In the genomic region with DNA sequence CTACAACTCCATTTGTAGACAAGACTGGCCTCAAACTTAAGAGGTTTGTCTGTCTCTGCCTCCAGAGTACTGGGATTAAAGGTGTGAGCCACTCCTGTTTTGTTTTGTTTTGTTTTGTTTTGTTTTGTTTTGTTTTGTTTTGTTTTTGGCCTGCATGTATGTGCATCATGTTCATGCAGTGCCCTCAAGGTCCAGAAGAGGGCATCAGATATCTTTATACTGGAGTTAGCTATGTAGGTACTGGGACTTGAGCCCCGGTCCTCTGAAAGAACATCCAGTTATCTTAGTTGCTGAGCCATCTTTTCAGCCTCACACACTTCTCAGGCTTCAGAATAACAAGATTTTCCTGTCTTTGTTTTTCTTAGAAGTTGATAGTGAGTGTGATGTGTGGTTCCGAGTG, we compare ENCODE assay signal across 12 mouse cellular contexts. TPM values are rescaled to one million over a fixed set of nuclear protein-coding genes. Genes with fewer than 3 reads are reported as not detected.
A peak's percentile ranks its signal among the peaks of the same experiment; 100 is the strongest.
DNase-seq lines count a peak whose midpoint lies in the region; ATAC-seq and TF ChIP-seq lines count a peak whose summit lies in the region.
"Had no signal": no experiment of that assay in that cellular context is flagged by ENCODE, and none has a peak within 500 bp of the region (broad histone marks: within the 10 kb centered on the region; RNA-seq: fewer than 3 reads in every experiment).

No protein-coding gene starts in this region.

- peaks cover 42% of the 10 kb centered on the region for H3K36me3 ChIP-seq in liver, adult 2 months (ENCODE audit: control insufficient read depth, insufficient read depth, low read length)
- peaks cover 85% of the 10 kb centered on the region for H3K36me3 ChIP-seq in liver, embryonic 12.5 days
- H3K36me3 ChIP-seq in E14TG2a.4 (ENCODE audit: insufficient read depth, low read length): peaks cover 83% of the 10 kb centered on the region
- H3K36me3 ChIP-seq in limb, embryonic 10.5 days: peaks cover 88% of the 10 kb centered on the region

- TF ChIP-seq CTCF in liver, adult 2 months (IDR thresholded peaks at IDR 0.05; ENCODE audit: low read depth, low read length): no peak
- peak; percentile 43 for TF ChIP-seq CTCF in E14TG2a.4 (conservative IDR thresholded peaks at IDR 0.05; ENCODE audit: low read length)

- no peak overlapping the region for H3K9ac ChIP-seq in liver, adult 2 months (ENCODE audit: low read depth, low read length)
- no peak overlapping the region for H3K9ac ChIP-seq in liver, embryonic 12.5 days
- H3K9ac ChIP-seq: embryonic facial prominence, embryonic 13.5 days had no signal

- TF ChIP-seq POLR2A in liver, adult 2 months (IDR thresholded peaks at IDR 0.05; ENCODE audit: extremely low read depth, insufficient read depth, low read length): no peak

- 90% methylated on average over 2 of the region's 2 CpGs for whole genome bisulfite sequencing in liver, adult 2 months
- WGBS in liver, embryonic 12.5 days (ENCODE audit: insufficient replicate concordance): 72% methylated on average over 2 of the region's 2 CpGs
- WGBS in limb, embryonic 10.5 days: 96% methylated on average over 2 of the region's 2 CpGs

- no peak overlapping the region for H3K4me2 ChIP-seq in liver, embryonic 12.5 days
- H3K4me2 ChIP-seq: embryonic facial prominence, embryonic 13.5 days; heart, embryonic 11.5 days; midbrain, embryonic 11.5 days had no signal

- H3K27me3 ChIP-seq in liver, adult 2 months (ENCODE audit: control insufficient read depth, insufficient read depth, low read length): no peaks in the 10 kb centered on the region
- H3K27me3 ChIP-seq in liver, embryonic 12.5 days (replicated peaks): no peaks in the 10 kb centered on the region
- no peaks in the 10 kb centered on the region for H3K27me3 ChIP-seq in E14TG2a.4 (ENCODE audit: insufficient read depth, low read length)
- H3K27me3 ChIP-seq in limb, embryonic 10.5 days (ENCODE audit: low read depth, poor library complexity, severe bottlenecking): no peaks in the 10 kb centered on the region
- H3K27me3 ChIP-seq: embryonic facial prominence, embryonic 13.5 days had no signal

- peak; percentile 12 to 27 for DNase-seq in cerebellum, postnatal 10 days
- no peak for DNase-seq in cerebellum, postnatal 4 days (ENCODE audit: low spot score in 2 of 2)
- DNase-seq in liver, adult 2 months (ENCODE audit: extremely low read depth, low read depth, low spot score): peak; percentile 18
- peak; percentile 29 for DNase-seq in limb, embryonic 10.5 days (ENCODE audit: low spot score)
- no peak for DNase-seq in cerebellum, adult 11-12 months
- no peak for DNase-seq in Muller cell, postnatal 12 days (ENCODE audit: inconsistent ontology term)

- no peak overlapping the region for H3K4me3 ChIP-seq in liver, adult 2 months (ENCODE audit: insufficient read depth, low read depth, low read length)
- no peak overlapping the region for H3K4me3 ChIP-seq in liver, embryonic 12.5 days
- no peak overlapping the region for H3K4me3 ChIP-seq in E14TG2a.4 (replicated peaks; ENCODE audit: low read length)
- no peak overlapping the region for H3K4me3 ChIP-seq in limb, embryonic 10.5 days
- H3K4me3 ChIP-seq: embryonic facial prominence, embryonic 13.5 days had no signal

- H3K4me1 ChIP-seq in liver, adult 2 months (ENCODE audit: control insufficient read depth, insufficient read depth, low read length): peaks cover 3% of the 10 kb centered on the region; the same call in 1 of the 2 replicates
- no peaks in the 10 kb centered on the region for H3K4me1 ChIP-seq in liver, embryonic 12.5 days
- no peaks in the 10 kb centered on the region for H3K4me1 ChIP-seq in E14TG2a.4 (replicated peaks; ENCODE audit: low read depth, low read length)
- no peaks in the 10 kb centered on the region for H3K4me1 ChIP-seq in limb, embryonic 10.5 days
- H3K4me1 ChIP-seq: embryonic facial prominence, embryonic 13.5 days had no signal

- H3K9me3 ChIP-seq in liver, embryonic 12.5 days (replicated peaks): no peaks in the 10 kb centered on the region
- no peaks in the 10 kb centered on the region for H3K9me3 ChIP-seq in E14TG2a.4 (ENCODE audit: low read length)
- no peaks in the 10 kb centered on the region for H3K9me3 ChIP-seq in limb, embryonic 10.5 days (replicated peaks)
- H3K9me3 ChIP-seq: embryonic facial prominence, embryonic 13.5 days had no signal

- no peak overlapping the region for H3K27ac ChIP-seq in liver, adult 2 months (replicated peaks; ENCODE audit: insufficient read depth, low read depth, low read length)
- H3K27ac ChIP-seq in liver, embryonic 12.5 days: no peak overlapping the region
- H3K27ac ChIP-seq in limb, embryonic 10.5 days: no peak overlapping the region
- H3K27ac ChIP-seq: embryonic facial prominence, embryonic 13.5 days had no signal

- H3K79me2 ChIP-seq in liver, adult 2 months (ENCODE audit: control insufficient read depth, insufficient read depth, low read length): no peaks in the 10 kb centered on the region

- ATAC-seq in liver, embryonic 12.5 days: no peak
- ATAC-seq: inflammation-experienced regulatory T-cells, adult 6 months had no signal

RNA-seq across cellular contexts. Expression of a gene that starts 18.7 kb away (rescaled TPM):
- total RNA-seq in liver, adult 2 months (2014; rRNA removed): 26.7 and 29.5 TPM in 2 replicates
- polyA plus RNA-seq in liver, adult 2 months (2012; rRNA removed): 7.1 and 8.2 TPM in 2 replicates
- 24.4 and 26.4 TPM in 2 replicates for polyA plus RNA-seq in liver, embryonic 12.5 days (2016; fragmentation: Nextera tagmentation; extraction: Ambion mirVana)
- polyA plus RNA-seq in limb, embryonic 10.5 days (2016; fragmentation: Nextera tagmentation; extraction: Ambion mirVana): 29.8 and 35.1 TPM in 2 replicates

RNA-seq across cellular contexts. Expression of a gene that starts 19.4 kb away (rescaled TPM):
- 8.7 and 10.8 TPM in 2 replicates for total RNA-seq in liver, adult 2 months (2014; rRNA removed)
- polyA plus RNA-seq in liver, adult 2 months (2012; rRNA removed): 3.5 and 3.6 TPM in 2 replicates
- 26.7 and 26.9 TPM in 2 replicates for polyA plus RNA-seq in liver, embryonic 12.5 days (2016; fragmentation: Nextera tagmentation; extraction: Ambion mirVana)
- 45.1 and 45.7 TPM in 2 replicates for polyA plus RNA-seq in limb, embryonic 10.5 days (2016; fragmentation: Nextera tagmentation; extraction: Ambion mirVana)

RNA-seq across cellular contexts. Expression of a gene that starts 53.6 kb away (rescaled TPM):
- total RNA-seq in liver, adult 2 months (2014; rRNA removed): 213 and 348 TPM in 2 replicates
- polyA plus RNA-seq in liver, adult 2 months (2012; rRNA removed): 113 and 118 TPM in 2 replicates
- polyA plus RNA-seq in liver, embryonic 12.5 days (2016; fragmentation: Nextera tagmentation; extraction: Ambion mirVana): 48.0 and 49.3 TPM in 2 replicates
- polyA plus RNA-seq in limb, embryonic 10.5 days (2016; fragmentation: Nextera tagmentation; extraction: Ambion mirVana): 79.3 and 103 TPM in 2 replicates

Comparison
In these comparisons a context has a peak if more than half of its experiments do, and no peak if none do; other contexts are left out.
1. DNase-seq: peak in cerebellum, postnatal 10 days (2 of 2), liver, adult 2 months (single experiment) and limb, embryonic 10.5 days (single experiment); none in cerebellum, postnatal 4 days (0 of 2), cerebellum, adult 11-12 months (single experiment) and Muller cell, postnatal 12 days (single experiment).